Mouse (Mus musculus): Measurements from ENCODE around the gene Atp6v1g2. TPM values are rescaled to one million over a fixed set of nuclear protein-coding genes. Genes with fewer than 3 reads are reported as not detected.
A peak's percentile ranks its signal among the peaks of the same experiment; 100 is the strongest.

Gene Atp6v1g2
- polyA plus RNA-seq, 1 experiment, result 665 TPM

GRCm38 (mm10) chr17:35252619-35253292 is 19.3 kb downstream of the Atp6v1g2 start:
- no peak for DNase-seq (ENCODE audit: extremely low spot score in 1 of 2, low spot score in 1 of 2)

- no peak for DNase-seq (ENCODE audit: extremely low spot score in 1 of 2, low spot score in 1 of 2)
Observed at GRCm38 (mm10) chr17:35253293-35254093, 20.0 kb downstream of the Atp6v1g2 start.

GRCm38 (mm10) chr17:35254241-35255098 is 21.0 kb downstream of the Atp6v1g2 start:
- DNase-seq (ENCODE audit: extremely low spot score in 1 of 2, low spot score in 1 of 2), result peak in 1 of 2 experiments; percentile 68

GRCm38 (mm10) chr17:35255301-35255700 is 21.8 kb downstream of the Atp6v1g2 start:
- DNase-seq (ENCODE audit: extremely low spot score in 1 of 2, low spot score in 1 of 2), result no peak

GRCm38 (mm10) chr17:35255704-35256103 is 22.2 kb downstream of the Atp6v1g2 start:
- DNase-seq (ENCODE audit: extremely low spot score in 1 of 2, low spot score in 1 of 2), result no peak

GRCm38 (mm10) chr17:35257378-35257777 is 23.9 kb downstream of the Atp6v1g2 start:
- DNase-seq (ENCODE audit: extremely low spot score in 1 of 2, low spot score in 1 of 2), result no peak

GRCm38 (mm10) chr17:35257824-35258491 is 24.5 kb downstream of the Atp6v1g2 start:
- DNase-seq (ENCODE audit: extremely low spot score in 1 of 2, low spot score in 1 of 2), result peak; percentile 88 to 98

- DNase-seq (ENCODE audit: extremely low spot score in 1 of 2, low spot score in 1 of 2), result no peak
Observed at GRCm38 (mm10) chr17:35258492-35259478, 25.3 kb downstream of the Atp6v1g2 start.

- no peak for DNase-seq (ENCODE audit: extremely low spot score in 1 of 2, low spot score in 1 of 2)
Observed at GRCm38 (mm10) chr17:35259621-35260020, 26.2 kb downstream of the Atp6v1g2 start.

- DNase-seq (ENCODE audit: extremely low spot score in 1 of 2, low spot score in 1 of 2), result no peak
Observed at GRCm38 (mm10) chr17:35261651-35262050, 28.2 kb downstream of the Atp6v1g2 start.

- peak; percentile 89 to 98 for DNase-seq (ENCODE audit: extremely low spot score in 1 of 2, low spot score in 1 of 2)
Observed at GRCm38 (mm10) chr17:35262664-35263522, 29.4 kb downstream of the Atp6v1g2 start, which contains the start of gene H2-D1. TSS of gene H2-D1 (plus strand) at chr17:35262730.

- no peak for DNase-seq (ENCODE audit: extremely low spot score in 1 of 2, low spot score in 1 of 2)
Observed at GRCm38 (mm10) chr17:35263523-35263883, 30.0 kb downstream of the Atp6v1g2 start.

- no peak for DNase-seq (ENCODE audit: extremely low spot score in 1 of 2, low spot score in 1 of 2)
Observed at GRCm38 (mm10) chr17:35267399-35268086, 34.1 kb downstream of the Atp6v1g2 start.

GRCm38 (mm10) chr17:35269653-35270347 is 36.3 kb downstream of the Atp6v1g2 start:
- DNase-seq (ENCODE audit: extremely low spot score in 1 of 2, low spot score in 1 of 2), result no peak

- DNase-seq (ENCODE audit: extremely low spot score in 1 of 2, low spot score in 1 of 2), result no peak
Observed at GRCm38 (mm10) chr17:35272249-35272648, 38.8 kb downstream of the Atp6v1g2 start.

GRCm38 (mm10) chr17:35274770-35275169 is 41.3 kb downstream of the Atp6v1g2 start:
- peak in 1 of 2 experiments; percentile 93 for DNase-seq (ENCODE audit: extremely low spot score in 1 of 2, low spot score in 1 of 2)

- no peak for DNase-seq (ENCODE audit: extremely low spot score in 1 of 2, low spot score in 1 of 2)
Observed at GRCm38 (mm10) chr17:35276304-35276864, 42.9 kb downstream of the Atp6v1g2 start.

All from frontal cortex, adult 2 months (tissue).